In the genomic region with DNA sequence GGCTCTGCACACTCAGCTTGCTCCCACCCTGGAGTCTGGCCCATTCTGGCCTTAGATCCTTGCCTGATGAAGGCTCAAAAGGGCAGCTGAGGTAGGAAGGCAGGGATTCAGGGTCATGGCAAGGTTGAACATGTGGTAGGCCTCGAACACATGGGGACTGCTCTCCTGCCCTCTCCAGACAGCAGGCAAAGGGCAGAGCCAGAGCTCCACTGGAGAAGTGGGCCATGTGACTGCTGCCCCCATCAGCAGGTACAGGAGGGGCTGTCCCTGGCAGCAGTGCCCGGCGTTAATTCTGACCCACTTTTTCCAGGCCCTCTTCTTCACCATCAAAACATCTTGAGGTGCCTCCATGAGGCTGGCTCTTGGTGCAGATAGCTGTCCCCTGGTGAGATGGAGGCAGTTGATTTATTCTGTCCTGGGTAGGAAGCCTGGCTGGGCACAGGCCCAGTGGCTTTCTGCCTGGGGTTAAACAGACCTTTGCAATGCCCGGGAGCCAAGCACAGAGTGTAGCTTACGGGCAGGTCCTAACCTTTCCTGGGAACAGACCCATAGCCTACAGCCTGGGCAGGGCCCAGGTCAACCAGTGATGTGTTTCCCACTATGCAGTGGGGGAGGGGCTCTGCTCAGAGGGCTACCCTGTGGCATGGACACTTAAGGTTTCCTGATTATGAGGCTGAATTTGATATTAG, we compare ENCODE assay signal across 8 mouse cellular contexts. TPM values are rescaled to one million over a fixed set of nuclear protein-coding genes. Genes with fewer than 3 reads are reported as not detected.
DNase-seq lines count a peak whose midpoint lies in the region; ATAC-seq lines count a peak whose summit lies in the region.

No protein-coding gene starts in this region.

- WGBS in neural tube, embryonic 11.5 days, result 85% methylated on average over 5 of the region's 5 CpGs
- 77% methylated on average over 5 of the region's 5 CpGs for WGBS in intestine, embryonic 15.5 days
- WGBS in neural tube, embryonic 13.5 days, result 90% methylated on average over 5 of the region's 5 CpGs

- H3K4me1 ChIP-seq in neural tube, embryonic 11.5 days (ENCODE audit: control insufficient read depth, insufficient read depth, low read length), result peaks cover 15% of the 10 kb centered on the region
- H3K4me1 ChIP-seq in intestine, embryonic 15.5 days (replicated peaks), result peaks cover 39% of the 10 kb centered on the region
- H3K4me1 ChIP-seq in neural tube, embryonic 13.5 days (replicated peaks), result peaks cover 33% of the 10 kb centered on the region

- peaks cover 14% of the 10 kb centered on the region for H3K36me3 ChIP-seq in neural tube, embryonic 11.5 days (ENCODE audit: control insufficient read depth, insufficient read depth, low read length)
- H3K36me3 ChIP-seq in intestine, embryonic 15.5 days, result peaks cover 26% of the 10 kb centered on the region
- peaks cover 45% of the 10 kb centered on the region for H3K36me3 ChIP-seq in neural tube, embryonic 13.5 days

- intact Hi-C loops in left cerebral cortex, postnatal 4 days (cut with DNase I), result no loop called here

- DNase-seq in adrenal gland, postnatal 14 days, result peak; percentile 59
- DNase-seq in adrenal gland, adult 2 months, result no peak
- DNase-seq in neural tube, embryonic 11.5 days (ENCODE audit: low spot score), result no peak
- no peak for DNase-seq in neural tube, embryonic 10.5 days (ENCODE audit: extremely low spot score, low spot score)
- DNase-seq in urinary bladder, postnatal 36 days (ENCODE audit: low spot score in 2 of 2), result no peak
- DNase-seq in left cerebral cortex, postnatal 4 days, result no peak

- no peaks in the 10 kb centered on the region for H3K9me3 ChIP-seq in neural tube, embryonic 11.5 days (ENCODE audit: control insufficient read depth, low read length)
- no peaks in the 10 kb centered on the region for H3K9me3 ChIP-seq in intestine, embryonic 15.5 days
- H3K9me3 ChIP-seq in neural tube, embryonic 13.5 days, result no peaks in the 10 kb centered on the region

- H3K27me3 ChIP-seq in neural tube, embryonic 11.5 days (ENCODE audit: control insufficient read depth, insufficient read depth, low read length), result no peaks in the 10 kb centered on the region
- H3K27me3 ChIP-seq in intestine, embryonic 15.5 days (replicated peaks), result no peaks in the 10 kb centered on the region
- H3K27me3 ChIP-seq in neural tube, embryonic 13.5 days, result no peaks in the 10 kb centered on the region

- 0 out of 2 replicates have a peak overlapping the region, but pooled peaks have one; percentile 11 for H3K4me3 ChIP-seq in neural tube, embryonic 11.5 days (ENCODE audit: low read depth, low read length)
- peak overlapping the region; percentile 70 for H3K4me3 ChIP-seq in intestine, embryonic 15.5 days (replicated peaks)
- peak overlapping the region; percentile 59 for H3K4me3 ChIP-seq in neural tube, embryonic 13.5 days

- no peak for ATAC-seq in neural tube, embryonic 11.5 days (ENCODE audit: insufficient read depth, low FRiP score, low TSS enrichment)
- ATAC-seq in intestine, embryonic 15.5 days, result no peak
- no peak for ATAC-seq in neural tube, embryonic 13.5 days (ENCODE audit: low read depth)

- 0 out of 2 replicates have a peak overlapping the region, but pooled peaks have one; percentile 94 for H3K4me2 ChIP-seq in neural tube, embryonic 11.5 days (ENCODE audit: low read depth)
- peak overlapping the region; percentile 77 for H3K4me2 ChIP-seq in intestine, embryonic 15.5 days (replicated peaks)
- H3K4me2 ChIP-seq in neural tube, embryonic 13.5 days, result peak overlapping the region; percentile 99

- H3K27ac ChIP-seq in neural tube, embryonic 11.5 days (ENCODE audit: low read depth, low read length), result no peak overlapping the region
- no peak overlapping the region for H3K27ac ChIP-seq in intestine, embryonic 15.5 days
- H3K27ac ChIP-seq in neural tube, embryonic 13.5 days (replicated peaks), result no peak overlapping the region; the same call in 1 of the 2 replicates

- H3K9ac ChIP-seq in neural tube, embryonic 11.5 days (ENCODE audit: low read length), result no peak overlapping the region
- peak overlapping the region; percentile 90; the same call in 1 of the 2 replicates for H3K9ac ChIP-seq in intestine, embryonic 15.5 days
- H3K9ac ChIP-seq in neural tube, embryonic 13.5 days, result peak overlapping the region; percentile 85

RNA-seq across cellular contexts. Expression of a gene that starts 2.3 kb away (rescaled TPM):
- 598 and 707 TPM in 2 replicates for total RNA-seq in adrenal gland, postnatal 14 days (2021)
- total RNA-seq in adrenal gland, adult 2 months (2021), result 100 to 1,000 TPM; 588 to 674 TPM
- 314 and 321 TPM in 2 replicates for polyA plus RNA-seq in adrenal gland, adult 2 months (2012; rRNA removed)
- polyA plus RNA-seq in neural tube, embryonic 11.5 days (2014; fragmentation: Nextera tagmentation; extraction: Ambion mirVana), result 591 and 595 TPM in 2 replicates
- polyA plus RNA-seq in intestine, embryonic 15.5 days (2015; fragmentation: Nextera tagmentation; extraction: Ambion mirVana), result 1,119 and 1,131 TPM in 2 replicates
- 750 and 762 TPM in 2 replicates for polyA plus RNA-seq in neural tube, embryonic 13.5 days (2015; fragmentation: Nextera tagmentation; extraction: Ambion mirVana)
- total RNA-seq in left cerebral cortex, postnatal 4 days (2021), result 100 to 1,000 TPM; 486 to 495 TPM

RNA-seq across cellular contexts. Expression of a gene that starts 9.9 kb away (rescaled TPM):
- 7.1 and 10.6 TPM in 2 replicates for total RNA-seq in adrenal gland, postnatal 14 days (2021)
- 1 to 10 TPM; 5.9 to 6.0 TPM for total RNA-seq in adrenal gland, adult 2 months (2021)
- 20.2 and 27.8 TPM in 2 replicates for polyA plus RNA-seq in adrenal gland, adult 2 months (2012; rRNA removed)
- 0.28 and 0.57 TPM in 2 replicates for polyA plus RNA-seq in neural tube, embryonic 11.5 days (2014; fragmentation: Nextera tagmentation; extraction: Ambion mirVana)
- polyA plus RNA-seq in intestine, embryonic 15.5 days (2015; fragmentation: Nextera tagmentation; extraction: Ambion mirVana), result 0.18 and 0.23 TPM in 2 replicates
- polyA plus RNA-seq in neural tube, embryonic 13.5 days (2015; fragmentation: Nextera tagmentation; extraction: Ambion mirVana), result 0.78 and 0.83 TPM in 2 replicates
- 10 to 100 TPM; 47.4 to 53.8 TPM for total RNA-seq in left cerebral cortex, postnatal 4 days (2021)

RNA-seq across cellular contexts. Expression of a gene that starts 17.7 kb away (rescaled TPM):
- 0.89 and 1.1 TPM in 2 replicates for total RNA-seq in adrenal gland, postnatal 14 days (2021)
- 1 to 10 TPM; 1.0 to 2.2 TPM for total RNA-seq in adrenal gland, adult 2 months (2021)
- 0.52 and 0.55 TPM in 2 replicates for polyA plus RNA-seq in adrenal gland, adult 2 months (2012; rRNA removed)
- polyA plus RNA-seq in neural tube, embryonic 11.5 days (2014; fragmentation: Nextera tagmentation; extraction: Ambion mirVana), result 0.57 and 0.62 TPM in 2 replicates
- 0.52 and 0.76 TPM in 2 replicates for polyA plus RNA-seq in intestine, embryonic 15.5 days (2015; fragmentation: Nextera tagmentation; extraction: Ambion mirVana)
- polyA plus RNA-seq in neural tube, embryonic 13.5 days (2015; fragmentation: Nextera tagmentation; extraction: Ambion mirVana), result 0.69 and 1.5 TPM in 2 replicates
- 1 to 10 TPM; 2.6 to 3.3 TPM for total RNA-seq in left cerebral cortex, postnatal 4 days (2021)

RNA-seq across cellular contexts. Expression of a gene that starts 24.6 kb away (rescaled TPM):
- 79.1 and 82.4 TPM in 2 replicates for total RNA-seq in adrenal gland, postnatal 14 days (2021)
- 100 to 1,000 TPM in 1 of 2 experiments, 10 to 100 TPM in 1; 87.7 to 122 TPM for total RNA-seq in adrenal gland, adult 2 months (2021)
- 174 and 205 TPM in 2 replicates for polyA plus RNA-seq in adrenal gland, adult 2 months (2012; rRNA removed)
- 165 and 168 TPM in 2 replicates for polyA plus RNA-seq in neural tube, embryonic 11.5 days (2014; fragmentation: Nextera tagmentation; extraction: Ambion mirVana)
- polyA plus RNA-seq in intestine, embryonic 15.5 days (2015; fragmentation: Nextera tagmentation; extraction: Ambion mirVana), result 137 and 144 TPM in 2 replicates
- 98.3 and 98.7 TPM in 2 replicates for polyA plus RNA-seq in neural tube, embryonic 13.5 days (2015; fragmentation: Nextera tagmentation; extraction: Ambion mirVana)
- total RNA-seq in left cerebral cortex, postnatal 4 days (2021), result 10 to 100 TPM; 59.6 to 61.5 TPM

RNA-seq across cellular contexts. Expression of a gene that starts 37.4 kb away (rescaled TPM):
- total RNA-seq in adrenal gland, postnatal 14 days (2021), result 27.8 and 34.1 TPM in 2 replicates
- total RNA-seq in adrenal gland, adult 2 months (2021), result 10 to 100 TPM; 29.5 to 40.7 TPM
- polyA plus RNA-seq in adrenal gland, adult 2 months (2012; rRNA removed), result 147 and 149 TPM in 2 replicates
- 71.2 and 78.7 TPM in 2 replicates for polyA plus RNA-seq in neural tube, embryonic 11.5 days (2014; fragmentation: Nextera tagmentation; extraction: Ambion mirVana)
- 62.8 and 63.0 TPM in 2 replicates for polyA plus RNA-seq in intestine, embryonic 15.5 days (2015; fragmentation: Nextera tagmentation; extraction: Ambion mirVana)
- polyA plus RNA-seq in neural tube, embryonic 13.5 days (2015; fragmentation: Nextera tagmentation; extraction: Ambion mirVana), result 82.3 and 90.2 TPM in 2 replicates
- 10 to 100 TPM; 57.0 to 59.9 TPM for total RNA-seq in left cerebral cortex, postnatal 4 days (2021)

Comparison
In these comparisons a context has a peak if more than half of its experiments do, and no peak if none do; other contexts are left out.
1. H3K4me3 ChIP-seq: peak in every context shown above with its lines; median percentile 70 in intestine, embryonic 15.5 days; 59 in neural tube, embryonic 13.5 days; 11 in neural tube, embryonic 11.5 days.
2. RNA of a gene that starts 9.9 kb away (polyA plus RNA-seq): 20.2 to 27.8 TPM in adrenal gland, adult 2 months; 0.78 to 0.83 TPM in neural tube, embryonic 13.5 days, 0.28 to 0.57 TPM in neural tube, embryonic 11.5 days and 0.18 to 0.23 TPM in intestine, embryonic 15.5 days; every median in the first group is over 10 times any median in the second.
3. Peak in every context shown above with its lines, with median percentiles within 50 percentile points of each other: H3K4me2 ChIP-seq.